Mouse (Mus musculus): ENCODE data around the gene Snx8. TPM values are rescaled to one million over a fixed set of nuclear protein-coding genes. Genes with fewer than 3 reads are reported as not detected.

Snx8 gene
- polyA plus RNA-seq (2012), result 0.90 and 1.0 TPM in 2 replicates

GRCm38 (mm10) chr5:140388588-140389576 lies at the start of gene Snx8:
Snx8 (minus strand) TSS chr5:140389262.
- Histone ChIP-seq H3K9me3 (ENCODE audit: control insufficient read depth, low read length) (no peaks in the 10 kb centered on the region), H3K4me1 (ENCODE audit: control insufficient read depth) (peaks cover 39% of the 10 kb centered on the region), H3K4me3 (replicated peaks) (peak within 1 kb of the TSS; percentile 77), H3K27me3 (ENCODE audit: control insufficient read depth) (peaks cover 16% of the 10 kb centered on the region), H3K36me3 (ENCODE audit: control insufficient read depth) (no peaks in the 10 kb centered on the region)
- TF ChIP-seq GATA1 (IDR thresholded peaks at IDR 0.05; ENCODE audit: low read length) (no peak), TAL1 (IDR thresholded peaks at IDR 0.05; ENCODE audit: low read length) (no peak)

- H3K9me3 ChIP-seq (ENCODE audit: control insufficient read depth, low read length), result no peaks in the 10 kb centered on the region
- H3K27me3 ChIP-seq (ENCODE audit: control insufficient read depth), result no peaks in the 10 kb centered on the region
- peaks cover 92% of the 10 kb centered on the region for H3K36me3 ChIP-seq (ENCODE audit: control insufficient read depth)
- TF ChIP-seq GATA1 (IDR thresholded peaks at IDR 0.05; ENCODE audit: low read length) (no peak), TAL1 (IDR thresholded peaks at IDR 0.05; ENCODE audit: low read length) (no peak)
- H3K4me1 ChIP-seq (ENCODE audit: control insufficient read depth), result peaks cover 31% of the 10 kb centered on the region
- no peak overlapping the region for H3K4me3 ChIP-seq (replicated peaks)
Observed at GRCm38 (mm10) chr5:140425016-140425783, 36.1 kb upstream of the Snx8 start.

- Histone ChIP-seq H3K4me1 (ENCODE audit: control insufficient read depth) (peaks cover 47% of the 10 kb centered on the region), H3K36me3 (ENCODE audit: control insufficient read depth) (peaks cover 46% of the 10 kb centered on the region), H3K9me3 (ENCODE audit: control insufficient read depth, low read length) (no peaks in the 10 kb centered on the region), H3K27me3 (ENCODE audit: control insufficient read depth) (no peaks in the 10 kb centered on the region), H3K4me3 (replicated peaks) (peak overlapping the region; percentile 99)
- TF ChIP-seq TAL1 (IDR thresholded peaks at IDR 0.05; ENCODE audit: low read length) (peak; percentile 67), GATA1 (IDR thresholded peaks at IDR 0.05; ENCODE audit: low read length) (peak; percentile 42; the same call in 1 of the 2 replicates)
Observed at GRCm38 (mm10) chr5:140420616-140421015, 31.6 kb upstream of the Snx8 start.

- no peaks in the 10 kb centered on the region for H3K27me3 ChIP-seq (ENCODE audit: control insufficient read depth)
- no peak for TF ChIP-seq GATA1 (IDR thresholded peaks at IDR 0.05; ENCODE audit: low read length)
- TF ChIP-seq TAL1 (IDR thresholded peaks at IDR 0.05; ENCODE audit: low read length), result no peak
- no peaks in the 10 kb centered on the region for H3K9me3 ChIP-seq (ENCODE audit: control insufficient read depth, low read length)
- peak overlapping the region; percentile 99 for H3K4me3 ChIP-seq (replicated peaks)
- H3K4me1 ChIP-seq (ENCODE audit: control insufficient read depth), result peaks cover 47% of the 10 kb centered on the region
- H3K36me3 ChIP-seq (ENCODE audit: control insufficient read depth), result peaks cover 36% of the 10 kb centered on the region
Observed at GRCm38 (mm10) chr5:140419442-140420080, 30.5 kb upstream of the Snx8 start.

- H3K4me1 ChIP-seq (ENCODE audit: control insufficient read depth), result peaks cover 44% of the 10 kb centered on the region
- no peak for TF ChIP-seq GATA1 (IDR thresholded peaks at IDR 0.05; ENCODE audit: low read length)
- TF ChIP-seq TAL1 (IDR thresholded peaks at IDR 0.05; ENCODE audit: low read length), result no peak
- no peaks in the 10 kb centered on the region for H3K9me3 ChIP-seq (ENCODE audit: control insufficient read depth, low read length)
- peaks cover 28% of the 10 kb centered on the region for H3K36me3 ChIP-seq (ENCODE audit: control insufficient read depth)
- peak within 1 kb of the TSS; percentile 99 for H3K4me3 ChIP-seq (replicated peaks)
- H3K27me3 ChIP-seq (ENCODE audit: control insufficient read depth), result no peaks in the 10 kb centered on the region
Observed at GRCm38 (mm10) chr5:140418489-140419441, 29.7 kb upstream of the Snx8 start, which contains the start of gene Eif3b. Eif3b (plus strand) TSS chr5:140419328.

- H3K4me3 ChIP-seq (replicated peaks), result peak overlapping the region; percentile 99
- H3K36me3 ChIP-seq (ENCODE audit: control insufficient read depth), result peaks cover 22% of the 10 kb centered on the region
- H3K9me3 ChIP-seq (ENCODE audit: control insufficient read depth, low read length), result no peaks in the 10 kb centered on the region
- no peaks in the 10 kb centered on the region for H3K27me3 ChIP-seq (ENCODE audit: control insufficient read depth)
- peaks cover 40% of the 10 kb centered on the region for H3K4me1 ChIP-seq (ENCODE audit: control insufficient read depth)
- TF ChIP-seq GATA1 (IDR thresholded peaks at IDR 0.05; ENCODE audit: low read length), result no peak
- TF ChIP-seq TAL1 (IDR thresholded peaks at IDR 0.05; ENCODE audit: low read length), result no peak
Observed at GRCm38 (mm10) chr5:140418106-140418488, 29.0 kb upstream of the Snx8 start.

- TF ChIP-seq TAL1 (IDR thresholded peaks at IDR 0.05; ENCODE audit: low read length) (no peak), GATA1 (IDR thresholded peaks at IDR 0.05; ENCODE audit: low read length) (no peak)
- no peak overlapping the region for H3K4me3 ChIP-seq (replicated peaks)
- H3K9me3 ChIP-seq (ENCODE audit: control insufficient read depth, low read length), result no peaks in the 10 kb centered on the region
- no peaks in the 10 kb centered on the region for H3K36me3 ChIP-seq (ENCODE audit: control insufficient read depth)
- no peaks in the 10 kb centered on the region for H3K27me3 ChIP-seq (ENCODE audit: control insufficient read depth)
- peaks cover 13% of the 10 kb centered on the region for H3K4me1 ChIP-seq (ENCODE audit: control insufficient read depth)
Observed at GRCm38 (mm10) chr5:140414647-140415046, 25.6 kb upstream of the Snx8 start.

- Histone ChIP-seq H3K9me3 (ENCODE audit: control insufficient read depth, low read length) (peaks cover 2% of the 10 kb centered on the region; the same call in 1 of the 2 replicates), H3K4me1 (ENCODE audit: control insufficient read depth) (peaks cover 3% of the 10 kb centered on the region; the same call in 1 of the 2 replicates), H3K4me3 (replicated peaks) (no peak overlapping the region), H3K36me3 (ENCODE audit: control insufficient read depth) (no peaks in the 10 kb centered on the region), H3K27me3 (ENCODE audit: control insufficient read depth) (no peaks in the 10 kb centered on the region; the same call in 1 of the 2 replicates)
- no peak for TF ChIP-seq TAL1 (IDR thresholded peaks at IDR 0.05; ENCODE audit: low read length)
- no peak for TF ChIP-seq GATA1 (IDR thresholded peaks at IDR 0.05; ENCODE audit: low read length)
Observed at GRCm38 (mm10) chr5:140411339-140411738, 22.3 kb upstream of the Snx8 start.

Data from erythroblast, embryonic 14.5 days (primary cell).